Mouse (Mus musculus): ENCODE results near the gene Strn3. TPM values are rescaled to one million over a fixed set of nuclear protein-coding genes. Genes with fewer than 3 reads are reported as not detected.
A peak's percentile ranks its signal among the peaks of the same experiment; 100 is the strongest.

Gene Strn3
- polyA plus RNA-seq, 1 experiment from 2014 or later, result 55.2 TPM

DNA sequence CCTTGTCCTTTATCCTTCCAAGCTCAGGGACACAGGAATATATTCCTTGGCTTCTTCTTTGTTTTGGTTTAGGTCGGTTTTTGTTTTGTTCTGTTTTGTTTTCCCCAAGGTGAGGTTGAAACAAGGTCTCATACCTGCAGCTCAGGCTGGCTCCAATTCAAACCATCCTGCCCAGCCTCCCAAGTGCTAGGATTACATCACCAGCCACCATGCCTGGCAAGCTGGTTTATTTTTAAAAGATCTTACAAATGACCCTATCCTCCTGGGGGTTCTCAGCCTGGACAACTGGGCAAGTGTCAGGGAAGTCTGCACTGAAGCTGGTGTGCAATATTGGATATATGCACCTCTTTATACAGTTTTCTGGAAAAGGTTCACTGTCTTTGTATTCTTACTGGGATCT is 21.0 kb upstream of the Strn3 start:
- 0 out of 2 replicates have a peak, but pooled peaks cover 2% of the 10 kb centered on the region for H3K4me1 ChIP-seq (ENCODE audit: control insufficient read depth, insufficient read depth, low read length)
- H3K27ac ChIP-seq (ENCODE audit: low read depth, low read length), result no peak overlapping the region
- no peak for DNase-seq (ENCODE audit: low spot score, missing footprints)
- H3K9me3 ChIP-seq (ENCODE audit: control insufficient read depth, low read length), result no peaks in the 10 kb centered on the region
- H3K9ac ChIP-seq (ENCODE audit: low read length), result no peak overlapping the region
- 81% methylated on average over 1 of the region's 1 CpGs for WGBS
- ATAC-seq (ENCODE audit: low FRiP score), result no peak
- no peaks in the 10 kb centered on the region for H3K27me3 ChIP-seq (ENCODE audit: control insufficient read depth, insufficient read depth, low read length)
- no peak overlapping the region for H3K4me2 ChIP-seq
- H3K4me3 ChIP-seq (ENCODE audit: low read depth, low read length), result no peak overlapping the region
- H3K36me3 ChIP-seq (ENCODE audit: control insufficient read depth, insufficient read depth, low read length), result no peaks in the 10 kb centered on the region

DNA sequence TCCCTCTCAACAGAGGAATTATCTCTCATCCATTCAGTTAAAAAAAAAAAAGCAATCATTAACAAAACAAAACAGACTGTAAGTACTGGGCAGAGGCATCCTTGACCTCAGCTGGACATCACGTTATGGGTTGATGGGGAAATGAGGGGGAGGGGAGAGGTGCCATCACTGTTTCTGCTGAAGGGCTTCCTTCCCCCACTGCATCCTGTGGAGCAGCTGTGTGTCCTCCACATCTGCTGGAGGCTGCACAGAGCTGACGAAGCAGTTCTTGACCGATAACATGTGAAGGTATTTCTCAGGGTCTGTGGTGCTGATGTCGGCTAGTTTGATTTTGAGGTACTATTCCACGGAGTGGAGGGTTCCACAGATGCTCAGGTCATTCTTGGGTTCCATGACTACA is 18.5 kb upstream of the Strn3 start:
- H3K36me3 ChIP-seq (ENCODE audit: control insufficient read depth, insufficient read depth, low read length), result no peaks in the 10 kb centered on the region
- ATAC-seq (ENCODE audit: low FRiP score) (no peak), DNase-seq (ENCODE audit: low spot score, missing footprints) (peak; percentile 8)
- H3K27me3 ChIP-seq (ENCODE audit: control insufficient read depth, insufficient read depth, low read length), result no peaks in the 10 kb centered on the region
- H3K9me3 ChIP-seq (ENCODE audit: control insufficient read depth, low read length), result no peaks in the 10 kb centered on the region
- no peak overlapping the region for H3K4me3 ChIP-seq (ENCODE audit: low read depth, low read length)
- no peak overlapping the region for H3K27ac ChIP-seq (ENCODE audit: low read depth, low read length)
- 77% methylated on average over 5 of the region's 5 CpGs for WGBS
- no peak overlapping the region for H3K9ac ChIP-seq (ENCODE audit: low read length)
- 0 out of 2 replicates have a peak, but pooled peaks cover 2% of the 10 kb centered on the region for H3K4me1 ChIP-seq (ENCODE audit: control insufficient read depth, insufficient read depth, low read length)
- H3K4me2 ChIP-seq, result no peak overlapping the region

DNA sequence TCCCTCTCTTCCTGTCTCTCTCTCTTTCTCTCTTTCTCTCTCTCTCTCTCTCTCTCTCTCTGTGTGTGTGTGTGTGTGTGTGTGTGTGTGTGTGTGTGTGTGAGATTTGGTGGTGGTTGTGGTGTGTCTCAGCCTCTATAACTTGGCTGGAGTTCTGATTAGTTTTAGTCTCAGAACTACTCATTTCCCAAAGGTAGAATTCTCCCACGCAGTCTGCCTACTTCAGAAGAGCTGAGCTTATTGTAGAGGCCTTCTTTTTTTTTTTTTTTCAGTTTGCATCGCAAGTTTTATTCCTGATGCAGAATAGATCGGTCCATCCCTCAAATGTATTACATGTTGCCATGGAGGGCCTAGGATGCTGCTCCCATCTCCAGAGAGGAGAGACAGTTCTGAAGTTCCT is 18.0 kb upstream of the Strn3 start:
- peak; percentile 41 for DNase-seq (ENCODE audit: low spot score, missing footprints)
- Histone ChIP-seq H3K9ac (ENCODE audit: low read length) (no peak overlapping the region), H3K4me1 (ENCODE audit: control insufficient read depth, insufficient read depth, low read length) (0 out of 2 replicates have a peak, but pooled peaks cover 2% of the 10 kb centered on the region), H3K9me3 (ENCODE audit: control insufficient read depth, low read length) (no peaks in the 10 kb centered on the region), H3K27me3 (ENCODE audit: control insufficient read depth, insufficient read depth, low read length) (no peaks in the 10 kb centered on the region), H3K4me3 (ENCODE audit: low read depth, low read length) (no peak overlapping the region), H3K36me3 (ENCODE audit: control insufficient read depth, insufficient read depth, low read length) (no peaks in the 10 kb centered on the region), H3K4me2 (no peak overlapping the region), H3K27ac (ENCODE audit: low read depth, low read length) (no peak overlapping the region)
- no peak for ATAC-seq (ENCODE audit: low FRiP score)
- 78% methylated on average over 3 of the region's 3 CpGs for WGBS

DNA sequence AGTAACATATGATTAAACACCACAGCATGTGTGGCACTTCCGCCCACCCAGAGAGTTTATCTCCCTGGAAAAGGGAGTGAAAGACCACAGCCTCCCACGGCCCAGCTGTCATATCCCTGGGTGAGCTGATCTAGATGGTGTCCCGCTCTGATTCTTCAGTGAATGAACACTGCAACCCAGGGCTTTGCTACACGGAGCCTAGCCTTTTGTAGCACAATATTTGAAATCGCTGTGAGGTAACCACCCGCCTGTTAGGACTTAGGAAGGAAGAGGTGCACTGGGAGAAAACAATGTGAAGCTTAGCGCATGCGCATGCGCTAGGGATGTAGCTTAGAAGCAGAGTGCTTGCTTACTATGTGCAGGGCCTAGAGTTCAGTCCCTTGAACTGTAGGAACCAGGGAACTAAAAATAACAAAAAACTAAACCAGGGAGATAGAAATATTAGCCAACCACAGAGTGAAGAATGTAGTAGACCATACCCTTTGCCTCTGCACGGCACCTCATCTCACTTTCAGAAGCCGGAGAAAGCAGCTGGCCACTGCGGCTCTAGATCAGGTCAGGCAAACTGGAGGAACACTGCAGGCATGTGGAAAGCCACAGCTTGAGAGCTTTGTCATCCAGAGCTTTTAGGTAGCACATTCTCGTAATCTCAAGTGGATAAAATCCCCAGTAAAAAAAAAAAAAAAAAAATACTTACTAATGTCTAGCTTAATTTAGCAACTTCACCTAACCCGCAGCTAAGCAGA is 17.4 kb upstream of the Strn3 start:
- Histone ChIP-seq H3K9me3 (ENCODE audit: control insufficient read depth, low read length) (no peaks in the 10 kb centered on the region), H3K27me3 (ENCODE audit: control insufficient read depth, insufficient read depth, low read length) (no peaks in the 10 kb centered on the region), H3K4me1 (ENCODE audit: control insufficient read depth, insufficient read depth, low read length) (peaks cover 2% of the 10 kb centered on the region; the same call in 1 of the 2 replicates), H3K4me3 (ENCODE audit: low read depth, low read length) (no peak overlapping the region), H3K36me3 (ENCODE audit: control insufficient read depth, insufficient read depth, low read length) (no peaks in the 10 kb centered on the region), H3K9ac (ENCODE audit: low read length) (no peak overlapping the region), H3K4me2 (no peak overlapping the region), H3K27ac (ENCODE audit: low read depth, low read length) (0 out of 2 replicates have a peak overlapping the region, but pooled peaks have one; percentile 25)
- WGBS, result 61% methylated on average over 14 of the region's 14 CpGs
- no peak for ATAC-seq (ENCODE audit: low FRiP score)
- no peak for DNase-seq (ENCODE audit: low spot score, missing footprints)

DNA sequence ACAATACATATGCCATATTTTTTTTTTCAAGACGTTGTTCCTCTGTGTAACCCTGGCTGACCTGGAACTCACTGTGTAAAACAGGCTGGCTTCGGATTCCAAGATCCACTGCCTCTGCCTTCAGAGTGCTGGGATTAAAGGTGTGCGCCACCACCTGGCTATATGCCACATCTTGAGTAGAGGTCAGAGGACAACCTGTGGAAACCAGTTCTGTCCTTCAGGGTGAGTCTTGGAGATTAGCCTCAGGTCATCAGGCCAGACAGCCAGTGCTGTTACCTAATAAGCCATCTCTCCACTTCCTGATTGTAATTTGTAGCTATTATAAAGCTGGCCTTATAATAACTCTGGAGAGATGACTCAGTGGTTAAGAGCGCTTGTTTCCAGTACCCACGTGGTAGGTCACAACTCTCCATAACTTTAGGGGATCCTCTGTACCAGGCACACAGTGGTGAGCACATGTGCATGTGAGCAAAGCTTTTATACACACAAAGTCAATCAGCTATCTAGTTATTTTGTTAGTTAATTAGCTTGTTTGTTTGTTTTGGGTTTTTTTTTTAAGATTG is 15.1 kb upstream of the Strn3 start:
- H3K36me3 ChIP-seq (ENCODE audit: control insufficient read depth, insufficient read depth, low read length), result no peaks in the 10 kb centered on the region
- 87% methylated on average over 5 of the region's 5 CpGs for WGBS
- no peak overlapping the region for H3K4me2 ChIP-seq
- H3K9me3 ChIP-seq (ENCODE audit: control insufficient read depth, low read length), result no peaks in the 10 kb centered on the region
- no peaks in the 10 kb centered on the region for H3K27me3 ChIP-seq (ENCODE audit: control insufficient read depth, insufficient read depth, low read length)
- H3K9ac ChIP-seq (ENCODE audit: low read length), result no peak overlapping the region
- DNase-seq (ENCODE audit: low spot score, missing footprints), result no peak
- no peak overlapping the region for H3K4me3 ChIP-seq (ENCODE audit: low read depth, low read length)
- H3K4me1 ChIP-seq (ENCODE audit: control insufficient read depth, insufficient read depth, low read length), result peaks cover 5% of the 10 kb centered on the region; the same call in 1 of the 2 replicates
- ATAC-seq (ENCODE audit: low FRiP score), result no peak
- no peak overlapping the region for H3K27ac ChIP-seq (ENCODE audit: low read depth, low read length)

DNA sequence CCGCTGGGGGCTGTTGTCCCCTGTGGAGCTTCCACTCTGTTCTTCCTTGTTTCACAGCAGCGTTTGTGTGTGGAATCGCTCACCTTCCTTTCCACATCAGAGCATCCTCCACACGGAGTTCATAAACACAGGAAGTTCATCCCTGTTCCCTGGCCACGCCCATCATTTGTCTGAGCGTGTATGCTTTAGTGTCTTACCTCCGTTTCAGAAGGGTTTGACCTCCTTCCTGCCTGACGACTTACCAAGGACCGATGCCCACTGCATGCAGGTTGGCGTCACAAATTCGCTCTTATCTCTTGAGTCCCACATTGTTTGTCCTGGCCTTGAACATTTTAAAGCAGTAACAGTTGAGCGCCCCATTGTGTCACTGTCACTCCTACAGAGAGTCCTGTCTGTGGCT is 14.1 kb upstream of the Strn3 start:
- H3K36me3 ChIP-seq (ENCODE audit: control insufficient read depth, insufficient read depth, low read length), result no peaks in the 10 kb centered on the region
- no peaks in the 10 kb centered on the region; the same call in 1 of the 2 replicates for H3K9me3 ChIP-seq (ENCODE audit: control insufficient read depth, low read length)
- H3K27ac ChIP-seq (ENCODE audit: low read depth, low read length), result no peak overlapping the region
- 85% methylated on average over 12 of the region's 12 CpGs for WGBS
- H3K4me3 ChIP-seq (ENCODE audit: low read depth, low read length), result no peak overlapping the region
- no peak for DNase-seq (ENCODE audit: low spot score, missing footprints)
- H3K9ac ChIP-seq (ENCODE audit: low read length), result no peak overlapping the region
- ATAC-seq (ENCODE audit: low FRiP score), result no peak
- H3K27me3 ChIP-seq (ENCODE audit: control insufficient read depth, insufficient read depth, low read length), result no peaks in the 10 kb centered on the region
- no peak overlapping the region for H3K4me2 ChIP-seq
- H3K4me1 ChIP-seq (ENCODE audit: control insufficient read depth, insufficient read depth, low read length), result peaks cover 5% of the 10 kb centered on the region; the same call in 1 of the 2 replicates

DNA sequence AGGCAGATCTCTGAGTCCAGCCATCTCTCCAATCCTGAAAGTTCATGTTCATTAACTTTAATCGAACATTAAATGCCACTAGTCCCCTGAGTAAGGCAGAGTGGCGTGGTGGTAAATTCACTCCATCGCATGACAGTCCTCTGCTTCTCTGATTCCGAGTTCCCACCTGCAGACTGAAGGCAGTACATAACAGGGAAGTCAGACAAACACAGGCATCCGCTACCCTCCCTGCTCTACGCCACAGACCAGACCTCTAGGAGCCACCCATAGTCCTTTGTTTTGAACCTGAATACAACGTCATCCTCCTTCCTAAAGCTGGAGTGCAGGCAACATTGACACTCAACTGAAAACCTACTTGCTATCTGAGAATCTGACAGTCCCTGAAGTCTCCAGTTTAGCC is 12.9 kb upstream of the Strn3 start:
- Histone ChIP-seq H3K27ac (ENCODE audit: low read depth, low read length) (no peak overlapping the region), H3K27me3 (ENCODE audit: control insufficient read depth, insufficient read depth, low read length) (no peaks in the 10 kb centered on the region)
- DNase-seq (ENCODE audit: low spot score, missing footprints), result no peak

DNA sequence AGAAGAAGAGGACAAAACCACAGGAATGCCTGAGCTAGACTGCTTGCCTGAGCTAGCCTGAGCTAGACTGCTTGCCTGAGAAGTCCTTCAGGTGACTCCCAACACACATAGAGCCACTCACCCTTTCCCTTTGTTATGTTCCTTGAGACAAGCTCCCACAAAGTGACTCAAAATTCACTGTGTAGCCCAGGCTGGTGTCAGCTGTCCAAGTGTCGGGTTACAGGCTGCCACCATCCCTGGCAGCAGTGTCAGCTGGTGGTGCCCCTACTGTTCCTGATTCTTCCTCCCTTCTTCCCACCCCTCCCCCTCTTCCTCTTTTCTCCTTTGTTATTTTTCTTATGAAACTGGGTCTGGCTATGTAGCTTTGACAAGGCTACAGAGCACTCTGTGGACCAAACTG is 12.2 kb upstream of the Strn3 start:
- ATAC-seq (ENCODE audit: low FRiP score), result 0 out of 2 replicates have a peak, but pooled peaks have one; percentile 57
- no peak for DNase-seq (ENCODE audit: low spot score, missing footprints)

More for the DNA sequence above, 12.9 kb upstream of the Strn3 start:
- no peaks in the 10 kb centered on the region for H3K36me3 ChIP-seq (ENCODE audit: control insufficient read depth, insufficient read depth, low read length)
- no peak for ATAC-seq (ENCODE audit: low FRiP score)
- no peak overlapping the region for H3K4me2 ChIP-seq
- no peaks in the 10 kb centered on the region; the same call in 1 of the 2 replicates for H3K9me3 ChIP-seq (ENCODE audit: control insufficient read depth, low read length)
- WGBS, result 75% methylated on average over 7 of the region's 7 CpGs
- peaks cover 5% of the 10 kb centered on the region; the same call in 1 of the 2 replicates for H3K4me1 ChIP-seq (ENCODE audit: control insufficient read depth, insufficient read depth, low read length)
- no peak overlapping the region for H3K9ac ChIP-seq (ENCODE audit: low read length)
- no peak overlapping the region for H3K4me3 ChIP-seq (ENCODE audit: low read depth, low read length)

DNA sequence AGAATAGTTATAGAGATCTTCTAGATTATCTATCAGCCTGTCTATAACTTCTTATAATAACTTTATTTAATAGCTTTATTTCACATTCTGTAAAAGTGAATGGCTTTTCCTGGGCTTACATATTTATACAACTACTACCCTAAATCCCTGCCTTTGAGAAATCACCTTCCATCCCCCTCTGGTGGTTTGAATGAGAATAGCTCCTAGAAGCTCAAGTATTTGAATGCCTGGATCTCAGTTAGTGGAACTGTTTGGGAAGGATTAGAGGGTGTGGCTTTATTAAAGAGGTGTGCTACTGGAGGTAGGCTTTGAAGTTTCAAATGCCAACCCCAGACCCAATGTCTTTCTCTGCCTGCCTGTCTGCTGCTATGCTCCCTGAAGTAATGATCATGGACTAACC is 10.0 kb upstream of the Strn3 start:
- Histone ChIP-seq H3K9me3 (ENCODE audit: control insufficient read depth, low read length) (no peaks in the 10 kb centered on the region; the same call in 1 of the 2 replicates), H3K9ac (ENCODE audit: low read length) (no peak overlapping the region), H3K36me3 (ENCODE audit: control insufficient read depth, insufficient read depth, low read length) (no peaks in the 10 kb centered on the region), H3K4me2 (no peak overlapping the region), H3K4me1 (ENCODE audit: control insufficient read depth, insufficient read depth, low read length) (peaks cover 3% of the 10 kb centered on the region; the same call in 1 of the 2 replicates), H3K27me3 (ENCODE audit: control insufficient read depth, insufficient read depth, low read length) (no peaks in the 10 kb centered on the region), H3K27ac (ENCODE audit: low read depth, low read length) (no peak overlapping the region), H3K4me3 (ENCODE audit: low read depth, low read length) (no peak overlapping the region)
- no peak for ATAC-seq (ENCODE audit: low FRiP score)
- DNase-seq (ENCODE audit: low spot score, missing footprints), result no peak

More for the DNA sequence above, 12.2 kb upstream of the Strn3 start:
- H3K27me3 ChIP-seq (ENCODE audit: control insufficient read depth, insufficient read depth, low read length), result no peaks in the 10 kb centered on the region
- no peaks in the 10 kb centered on the region; the same call in 1 of the 2 replicates for H3K9me3 ChIP-seq (ENCODE audit: control insufficient read depth, low read length)
- H3K27ac ChIP-seq (ENCODE audit: low read depth, low read length), result no peak overlapping the region
- H3K36me3 ChIP-seq (ENCODE audit: control insufficient read depth, insufficient read depth, low read length), result no peaks in the 10 kb centered on the region
- H3K9ac ChIP-seq (ENCODE audit: low read length), result no peak overlapping the region
- H3K4me3 ChIP-seq (ENCODE audit: low read depth, low read length), result no peak overlapping the region
- H3K4me1 ChIP-seq (ENCODE audit: control insufficient read depth, insufficient read depth, low read length), result peaks cover 3% of the 10 kb centered on the region; the same call in 1 of the 2 replicates
- H3K4me2 ChIP-seq, result no peak overlapping the region
- 24% methylated on average over 1 of the region's 1 CpGs for WGBS

All from midbrain, embryonic 11.5 days (tissue).